Mouse (Mus musculus): ENCODE results near the gene Naa20.

The Naa20 gene

DNA sequence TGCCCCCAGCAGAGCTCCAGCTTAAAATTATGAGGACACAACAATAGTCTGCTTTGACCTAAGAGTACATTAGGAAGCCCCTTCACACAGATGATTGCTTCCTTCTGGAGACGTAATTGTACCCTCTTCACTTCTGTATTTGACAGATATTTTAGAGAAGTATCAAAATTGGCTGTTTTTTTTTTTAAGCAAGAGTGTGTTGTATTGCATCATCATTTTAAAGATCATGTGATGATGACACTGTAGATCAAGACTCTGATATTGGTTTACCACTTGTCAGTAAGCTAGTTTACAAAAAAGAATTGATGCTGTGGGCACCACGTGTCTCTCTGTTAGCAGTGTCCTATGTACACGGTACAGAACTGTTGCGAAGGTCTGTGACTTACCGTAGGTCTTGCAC, 50.8 kb downstream of the Naa20 start:
- no peak for DNase-seq

DNA sequence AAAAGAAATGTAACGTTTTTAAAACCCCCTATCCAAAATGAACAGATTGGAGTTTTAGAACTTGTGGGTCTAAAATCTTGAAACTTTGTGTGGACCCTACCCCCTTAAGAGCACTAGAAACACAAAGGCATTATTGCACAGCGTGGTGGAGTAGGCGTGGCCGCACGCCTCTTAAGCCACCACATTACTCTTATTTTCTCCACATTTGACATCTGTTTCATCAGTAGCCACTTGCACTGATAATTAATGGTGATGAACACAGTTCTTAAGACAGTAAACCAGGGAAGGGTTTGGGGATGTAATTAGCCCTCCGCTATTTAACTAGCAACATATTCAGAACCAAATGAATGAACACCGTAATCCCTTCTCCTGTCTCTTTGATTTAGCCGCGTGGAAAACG, 53.9 kb downstream of the Naa20 start:
- DNase-seq: no peak

DNA sequence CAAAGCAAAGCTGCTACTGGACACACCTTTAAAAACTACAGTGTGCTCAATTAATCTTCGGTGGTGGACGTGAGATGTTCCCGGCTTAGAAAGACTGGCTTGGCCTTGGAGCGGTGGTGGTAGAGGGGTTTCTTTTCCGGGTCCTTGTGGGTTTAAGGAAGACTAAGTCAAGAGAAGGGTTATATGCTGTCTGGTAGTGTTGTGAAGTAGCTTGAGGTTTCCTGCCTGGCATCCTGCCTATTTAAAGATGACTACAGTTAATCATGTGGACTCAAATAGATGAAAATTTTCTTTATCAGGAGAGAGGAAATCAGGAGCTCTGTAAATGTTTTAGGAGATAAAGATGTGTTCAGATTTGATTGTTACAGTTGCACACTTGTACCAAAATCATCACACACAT, 54.4 kb downstream of the Naa20 start:
- DNase-seq: no peak

DNA sequence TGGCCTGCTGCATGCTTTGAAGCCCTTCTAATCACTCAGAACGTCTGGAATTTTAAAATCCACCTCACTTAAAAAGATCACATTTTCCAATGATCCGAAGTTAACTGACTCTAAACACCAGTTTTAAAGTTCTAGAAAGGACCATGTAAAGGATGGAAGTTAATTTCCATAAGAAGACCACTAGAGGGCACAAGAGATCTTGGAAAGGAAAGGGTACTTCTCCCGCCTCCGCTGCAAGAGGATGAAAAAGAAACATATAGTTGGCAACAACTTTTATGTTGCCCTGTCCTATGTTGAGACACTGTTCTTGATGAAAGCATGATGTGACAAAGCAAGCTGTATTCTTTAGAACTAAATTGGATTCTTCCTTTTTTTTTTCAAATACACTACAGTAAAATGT, 55.6 kb downstream of the Naa20 start:
- peak; percentile 11 for DNase-seq

DNA sequence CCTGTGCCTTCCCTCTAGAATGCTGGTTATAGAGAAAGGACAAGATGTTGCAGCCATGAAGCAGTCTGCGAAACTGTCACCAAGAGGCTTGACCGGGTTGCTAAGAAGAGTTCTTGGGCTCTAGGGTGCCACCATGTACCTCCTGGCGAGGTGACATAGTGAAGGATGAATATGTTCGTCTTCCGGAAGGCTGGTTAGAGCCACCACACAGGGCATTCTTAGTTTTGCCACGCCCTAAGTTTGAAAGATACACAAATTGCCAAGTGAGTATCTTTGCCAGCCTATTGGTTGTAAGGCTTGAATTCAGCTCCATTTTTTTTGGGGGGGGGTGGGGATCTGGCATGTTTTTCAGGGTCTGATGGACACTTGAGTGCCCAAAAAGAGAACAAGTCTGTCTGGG, 56.2 kb downstream of the Naa20 start:
- no peak for DNase-seq

DNA sequence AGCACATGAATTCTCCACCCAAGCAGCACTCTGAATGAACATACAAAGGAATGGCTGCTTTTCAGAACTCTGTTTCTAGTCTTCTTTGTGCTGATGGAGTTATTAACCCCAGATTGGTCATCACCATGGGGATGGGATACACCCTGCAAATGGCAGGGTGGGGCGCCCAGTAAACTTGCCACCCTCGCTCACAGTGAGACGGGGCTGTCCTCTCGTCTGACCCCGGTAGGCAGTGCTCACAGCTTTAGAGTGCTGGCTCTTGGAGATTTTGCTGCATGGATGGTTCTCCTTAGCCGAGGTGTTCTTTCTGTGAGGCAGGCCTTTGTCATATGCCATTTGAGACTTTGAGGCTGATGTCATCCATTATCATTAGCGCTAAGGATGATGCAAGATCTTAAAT, 56.7 kb downstream of the Naa20 start:
- no peak for DNase-seq

DNA sequence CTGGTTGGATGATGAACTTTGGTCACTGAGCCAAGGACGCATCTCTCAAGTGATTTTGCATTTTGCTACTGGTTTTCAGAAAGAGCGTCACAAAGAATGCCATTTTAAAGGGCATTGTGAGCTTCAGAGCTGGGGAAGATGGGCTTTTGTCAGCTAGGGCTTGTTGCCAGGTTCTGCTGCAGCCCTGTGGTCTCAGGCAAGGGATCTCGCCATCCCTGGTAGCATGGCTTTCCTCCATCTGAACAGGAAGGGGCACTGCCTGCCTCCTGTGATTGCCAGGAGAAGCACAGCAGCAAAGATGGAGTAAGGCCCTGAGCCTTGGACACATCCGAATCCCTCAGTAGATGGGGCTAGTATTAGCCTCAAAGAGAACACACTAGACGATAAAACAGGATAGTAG, 60.0 kb downstream of the Naa20 start:
- no peak for DNase-seq

All from thymus, postnatal 14 days (tissue).